Mouse (Mus musculus): Measurements from ENCODE around the gene Plaa. TPM values are rescaled to one million over a fixed set of nuclear protein-coding genes. Genes with fewer than 3 reads are reported as not detected.
"Not testable (repeated sequence)": the region's sequence is repeated elsewhere in the genome, so short reads cannot be mapped to it uniquely, and the experiment has no call there.

Gene Plaa
- total RNA-seq (2021) = 10 to 100 TPM; 32.7 to 38.9 TPM
- long read RNA-seq, experiment 1, transcript Plaa-201 (14 exons, 2,784 nt) = major isoform, 43 of 52 reads
- long read RNA-seq, experiment 1, partial matches to known transcripts = 5 of 52 reads
- long read RNA-seq, experiment 1, other reads (novel, unspliced or antisense) = 4 of 52 reads
- long read RNA-seq, experiment 2, transcript Plaa-201 (14 exons, 2,784 nt) = major isoform, 52 of 63 reads
- long read RNA-seq, experiment 2, partial matches to known transcripts = 3 of 63 reads
- long read RNA-seq, experiment 2, other reads (novel, unspliced or antisense) = 8 of 63 reads

- intact Hi-C loops (cut with DNase I; ENCODE audit: low total_unique reads) = no loop called here
- DNase-seq = peak; percentile 87
These were observed at the start of gene Plaa for GRCm38 (mm10) chr4:94603031-94603629. TSS of gene Plaa (minus strand) at chr4:94603244.

- DNase-seq; intact Hi-C loops (cut with DNase I; ENCODE audit: low total_unique reads): not testable (repeated sequence)
These were observed 47.6 kb upstream of the Plaa start for GRCm38 (mm10) chr4:94650426-94651175.

DNA sequence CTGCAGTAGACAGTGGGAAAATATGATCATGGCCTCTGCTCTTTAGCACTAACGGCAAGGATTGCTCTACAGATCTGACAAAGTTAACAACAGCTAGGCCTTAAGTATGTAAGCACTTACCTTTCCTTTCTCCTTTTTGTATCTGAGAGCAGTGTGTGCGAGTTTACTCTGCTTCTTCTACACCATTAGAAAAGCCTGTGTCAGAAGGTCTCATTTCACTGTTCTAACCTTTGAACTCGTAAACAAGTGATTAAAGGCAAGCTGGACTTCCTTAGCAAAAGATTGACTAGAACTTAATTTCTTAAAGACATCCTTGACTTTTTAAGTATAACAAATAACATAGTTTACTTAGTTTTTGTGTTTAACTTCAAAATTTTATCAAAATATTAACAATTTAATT, 46.9 kb upstream of the Plaa start, which contains the start of gene Lrrc19:
Gene Lrrc19 (minus strand): TSS at position 225 of the 400 bp plus-strand sequence.
- DNase-seq = no peak
- intact Hi-C loops (cut with DNase I; ENCODE audit: low total_unique reads) = no loop called here

GRCm38 (mm10) chr4:94643141-94643540, 40.1 kb upstream of the Plaa start:
- intact Hi-C loops (cut with DNase I; ENCODE audit: low total_unique reads) = no loop called here

GRCm38 (mm10) chr4:94620077-94620476, 17.0 kb upstream of the Plaa start:
- DNase-seq = no peak
- intact Hi-C loops (cut with DNase I; ENCODE audit: low total_unique reads) = no loop called here

More at GRCm38 (mm10) chr4:94643141-94643540, 40.1 kb upstream of the Plaa start:
- DNase-seq = no peak

DNA sequence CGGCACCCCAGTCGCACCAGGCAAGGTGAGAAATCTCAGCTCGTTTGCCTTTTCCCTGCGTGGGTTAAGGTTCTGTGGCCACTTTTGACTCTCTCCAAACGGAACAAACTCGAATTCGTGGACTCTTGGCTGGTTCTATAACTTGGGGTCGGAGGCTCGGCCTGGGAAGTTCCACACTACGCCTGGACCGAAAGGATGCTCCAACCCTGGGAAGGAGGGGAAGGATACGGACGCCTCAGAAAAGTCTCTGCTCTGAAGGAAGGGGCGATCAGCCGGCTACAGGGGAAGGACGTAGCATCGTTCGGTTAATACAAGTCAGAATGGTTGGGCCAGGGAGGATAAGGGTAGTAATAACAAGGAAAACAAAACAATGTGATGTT, 11.6 kb upstream of the Plaa start:
- intact Hi-C loops (cut with DNase I; ENCODE audit: low total_unique reads) = no loop called here

GRCm38 (mm10) chr4:94613972-94614626, 11.1 kb upstream of the Plaa start, which contains the start of gene Ift74:
TSS of gene Ift74 (plus strand) at chr4:94614491.
- intact Hi-C loops (cut with DNase I; ENCODE audit: low total_unique reads) = no loop called here
- peak; percentile 95 for DNase-seq

More for the DNA sequence above, 11.6 kb upstream of the Plaa start:
- no peak for DNase-seq

DNA sequence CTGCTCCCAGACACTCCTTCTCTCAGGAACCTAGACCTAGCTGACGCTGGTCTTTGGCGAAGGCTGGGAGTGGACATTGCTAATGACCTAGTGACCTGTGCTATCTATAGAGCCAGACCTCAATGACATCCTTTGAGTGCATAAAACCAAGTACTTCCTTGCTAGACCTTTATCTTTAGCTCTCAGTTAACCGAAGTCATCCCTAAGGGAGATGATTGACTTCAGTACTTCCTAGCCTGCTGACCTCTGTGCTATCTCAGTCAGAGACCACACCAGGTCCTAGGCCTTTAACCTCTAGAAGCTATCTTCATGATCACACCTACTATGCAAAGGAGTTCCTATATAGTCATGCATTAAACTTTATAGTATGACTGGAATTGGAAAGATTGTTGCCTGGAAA, 7.3 kb upstream of the Plaa start:
- DNase-seq = no peak
- intact Hi-C loops (cut with DNase I; ENCODE audit: low total_unique reads) = no loop called here

DNA sequence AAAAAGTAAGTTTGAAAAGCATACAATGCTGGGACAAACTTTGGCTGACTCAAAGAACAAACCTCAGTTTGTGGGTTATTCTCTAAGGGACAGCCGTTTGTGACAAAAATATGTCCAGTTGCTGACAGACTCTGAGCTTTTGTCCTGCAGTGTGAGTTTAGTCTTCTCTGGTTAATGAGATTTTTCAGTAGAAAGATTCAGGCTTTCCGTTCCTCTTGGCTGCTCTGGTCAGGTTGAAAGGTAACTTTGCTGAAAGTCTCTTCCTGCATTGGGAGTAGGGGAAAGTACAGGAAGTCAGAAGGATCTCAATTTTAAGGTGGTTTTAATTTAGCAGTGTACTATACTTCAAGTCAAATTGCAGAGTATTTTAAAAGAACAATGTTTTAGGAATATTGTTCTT, 2.5 kb upstream of the Plaa start:
- intact Hi-C loops (cut with DNase I; ENCODE audit: low total_unique reads) = no loop called here
- DNase-seq = no peak

DNA sequence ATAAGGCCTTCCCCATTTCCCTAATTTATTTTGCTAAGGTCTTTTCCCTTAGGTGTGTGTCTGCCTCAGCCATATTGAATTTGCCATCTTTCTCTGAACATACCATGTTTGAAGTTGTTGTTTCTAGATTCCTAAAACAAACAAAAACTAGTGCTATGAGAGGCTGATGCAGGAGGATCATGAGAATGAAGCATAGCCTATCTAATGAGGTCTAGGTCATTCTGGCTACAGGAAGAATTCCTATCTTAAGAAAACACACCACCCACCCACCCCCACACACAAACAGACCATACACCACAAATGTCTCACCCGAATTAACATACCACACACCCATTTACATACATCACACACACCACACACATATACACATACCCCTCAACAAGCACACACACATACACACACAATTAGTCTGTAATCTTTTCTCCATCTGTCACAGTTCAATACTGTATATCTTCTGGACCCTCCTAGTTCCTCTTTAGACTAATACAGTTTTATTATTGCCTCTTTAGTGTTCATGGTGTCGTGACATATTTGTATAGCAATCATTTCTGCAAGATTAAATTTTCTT, 1.5 kb upstream of the Plaa start:
- intact Hi-C loops (cut with DNase I; ENCODE audit: low total_unique reads) = no loop called here
- no peak for DNase-seq

DNA sequence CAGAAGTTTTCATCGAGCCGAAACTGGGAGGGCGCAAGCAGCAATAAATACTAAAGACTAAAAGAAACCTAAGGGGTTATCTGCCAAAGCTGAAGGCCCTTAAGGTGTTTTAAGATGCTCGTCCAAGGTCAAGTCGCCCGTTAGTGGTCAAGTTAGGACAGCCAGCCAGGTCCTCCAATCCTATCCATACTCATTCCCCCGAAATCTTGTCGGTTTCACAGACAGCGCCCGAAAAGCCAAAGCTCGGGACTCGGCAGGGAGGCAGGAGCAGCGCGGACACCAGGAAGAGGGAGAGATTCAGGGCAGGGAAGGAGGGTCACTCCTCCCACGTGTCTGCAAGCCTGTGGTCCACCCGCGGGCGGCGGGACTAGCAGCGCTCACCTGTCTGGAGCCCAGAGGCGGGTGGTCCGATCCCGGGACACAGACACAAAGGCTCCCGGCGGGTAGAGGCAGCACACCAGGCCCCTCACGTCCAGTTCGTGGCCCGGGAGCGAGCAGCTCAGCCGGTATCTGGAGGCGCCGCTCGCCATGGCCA, 481 bp downstream of the Plaa start:
- intact Hi-C loops (cut with DNase I; ENCODE audit: low total_unique reads) = no loop called here

DNA sequence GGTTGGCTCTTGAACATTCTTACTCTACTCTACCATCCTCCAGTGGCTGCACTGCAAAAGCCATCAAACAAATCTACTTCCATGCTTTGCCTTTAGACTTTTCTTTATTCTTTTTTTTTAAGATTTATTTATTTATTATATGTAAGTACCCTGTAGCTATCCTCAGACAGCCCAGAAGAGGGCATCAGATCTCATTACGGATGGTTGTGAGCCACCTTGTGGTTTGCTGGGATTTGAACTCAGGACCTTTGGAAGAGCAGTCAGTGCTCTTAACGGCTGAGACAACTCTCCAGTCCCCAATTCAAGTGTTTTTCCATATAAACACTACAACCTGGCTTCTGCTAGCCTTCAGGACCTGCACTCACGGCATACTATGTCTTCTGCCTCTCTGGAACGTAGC, 1.6 kb downstream of the Plaa start:
- intact Hi-C loops (cut with DNase I; ENCODE audit: low total_unique reads) = no loop called here
- DNase-seq = no peak

More for the DNA sequence above, 481 bp downstream of the Plaa start:
- no peak for DNase-seq

DNA sequence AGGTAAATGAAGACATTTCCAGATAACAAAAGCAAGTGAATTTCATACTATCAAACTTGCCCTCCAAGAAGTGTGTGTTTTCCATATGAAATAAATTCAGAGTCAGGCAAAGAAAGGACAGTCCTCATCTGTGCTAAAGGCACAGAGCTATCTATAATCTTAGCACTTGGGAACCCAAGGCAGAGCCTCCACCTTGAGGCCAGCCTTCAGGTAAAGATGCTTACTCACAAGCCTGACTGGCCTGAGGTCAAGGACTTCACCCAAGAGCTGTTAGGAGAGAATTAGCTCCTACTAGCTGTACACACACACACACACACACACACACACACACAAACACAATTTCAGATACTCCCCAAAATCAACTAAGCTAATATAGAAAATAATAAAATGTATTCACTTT, 10.3 kb downstream of the Plaa start:
- DNase-seq = no peak
- intact Hi-C loops (cut with DNase I; ENCODE audit: low total_unique reads) = no loop called here

DNA sequence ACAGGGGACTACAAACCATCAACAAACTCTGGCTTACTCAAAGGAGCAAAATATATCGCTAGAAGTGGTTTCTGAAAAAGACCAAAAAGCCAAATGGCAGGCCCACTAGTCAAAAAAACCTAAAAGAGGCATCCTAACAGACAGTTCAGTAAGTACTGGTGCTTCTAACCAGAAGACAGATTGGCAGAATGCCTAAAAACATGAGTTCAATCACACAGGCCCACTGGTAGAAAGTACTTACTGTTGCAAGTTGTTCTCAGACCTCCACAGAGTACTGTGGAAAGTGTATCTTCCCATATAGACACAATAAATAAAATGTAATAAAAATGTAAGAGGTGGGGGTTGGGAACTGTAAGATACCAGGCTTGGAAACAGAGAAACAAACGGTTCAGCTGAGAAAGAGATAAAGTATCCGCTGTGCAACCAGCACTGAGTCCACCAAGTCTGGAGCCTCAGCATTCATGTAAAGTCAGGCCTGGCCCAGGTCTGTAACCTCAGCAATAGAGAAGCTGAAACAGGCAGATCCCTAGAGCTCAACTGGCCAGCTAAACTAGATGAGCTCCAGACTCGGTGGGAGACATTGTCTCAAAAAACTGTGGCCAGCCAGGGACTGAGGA, 11.2 kb downstream of the Plaa start:
- intact Hi-C loops (cut with DNase I; ENCODE audit: low total_unique reads) = no loop called here
- no peak for DNase-seq

- intact Hi-C loops (cut with DNase I; ENCODE audit: low total_unique reads) = no loop called here
- DNase-seq = no peak
These were observed 30.4 kb downstream of the Plaa start for GRCm38 (mm10) chr4:94572677-94573076.

GRCm38 (mm10) chr4:94564297-94564696, 38.7 kb downstream of the Plaa start:
- intact Hi-C loops (cut with DNase I; ENCODE audit: low total_unique reads) = no loop called here
- DNase-seq = no peak

DNA sequence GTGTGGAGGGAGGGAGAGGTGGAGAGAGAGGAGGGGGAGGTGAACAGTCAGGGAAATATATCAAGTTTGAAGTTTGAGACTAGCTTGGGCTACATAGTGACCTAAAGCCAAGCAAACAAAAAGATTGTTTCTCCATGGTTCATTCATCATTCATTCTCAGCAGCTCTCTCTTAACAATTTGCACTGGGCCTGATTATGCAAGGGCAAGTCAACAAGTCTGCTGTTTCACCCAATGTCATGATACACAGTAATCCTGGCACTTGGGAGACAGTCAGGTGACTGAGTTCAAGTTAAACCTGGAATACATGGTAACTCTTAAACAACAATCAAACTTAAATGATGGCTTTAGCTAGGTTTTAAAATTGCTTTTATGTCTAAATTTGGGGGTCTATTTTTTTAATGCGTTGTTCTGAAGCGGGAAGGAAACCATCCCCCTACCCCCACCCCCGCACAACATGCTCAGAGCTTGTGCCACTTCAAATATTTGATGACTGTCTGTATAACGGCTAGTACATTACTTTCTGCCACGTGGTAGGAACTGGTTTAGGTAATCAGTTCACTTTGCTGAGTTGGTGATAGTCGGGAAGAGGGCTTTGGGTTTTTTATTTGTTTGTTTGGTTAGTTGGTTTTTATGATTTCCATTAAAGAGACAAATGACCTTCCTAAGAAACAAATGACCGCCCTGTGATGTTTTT, 40.9 kb downstream of the Plaa start:
- intact Hi-C loops (cut with DNase I; ENCODE audit: low total_unique reads) = no loop called here
- DNase-seq = no peak

GRCm38 (mm10) chr4:94560316-94560715, 42.7 kb downstream of the Plaa start:
- intact Hi-C loops (cut with DNase I; ENCODE audit: low total_unique reads) = no loop called here
- DNase-seq = no peak

Data from gastrocnemius, postnatal 14 days (tissue).